13 mouse cellular contexts compared by ENCODE assay signal in genomic region chrX:136819752-136820151, GRCm38 (mm10). TPM values are rescaled to one million over a fixed set of nuclear protein-coding genes. Genes with fewer than 3 reads are reported as not detected.
DNase-seq lines count a peak whose midpoint lies in the region; ATAC-seq and TF ChIP-seq lines count a peak whose summit lies in the region.
"Had no signal": no experiment of that assay in that cellular context is flagged by ENCODE, and none has a peak within 500 bp of the region (broad histone marks: within the 10 kb centered on the region; RNA-seq: fewer than 3 reads in every experiment).

No protein-coding gene starts in this region.

- DNase-seq in frontal cortex, postnatal 14 days (ENCODE audit: low spot score in 2 of 2) = no peak
- DNase-seq in lung, adult 18-20 months = peak; percentile 2 to 12
- DNase-seq in lung, postnatal 25 days (ENCODE audit: low spot score) = no peak
- peak; percentile 6 for DNase-seq in heart, postnatal 25 days (ENCODE audit: low spot score)
- DNase-seq in left cerebral cortex, postnatal 14 days (ENCODE audit: low spot score in 2 of 2) = no peak
- no peak for DNase-seq in frontal cortex, adult 2 months (ENCODE audit: extremely low spot score in 1 of 2, low spot score in 1 of 2)

- H3K4me1 ChIP-seq in cortical plate, adult 2 months (ENCODE audit: control insufficient read depth, insufficient read depth, low read length) = no peaks in the 10 kb centered on the region

- no peak overlapping the region for H3K4me3 ChIP-seq in cortical plate, adult 2 months (ENCODE audit: insufficient read depth, low read length)

- peak; percentile 38; the same call in 1 of the 2 replicates for ATAC-seq in frontal cortex, adult (ENCODE audit: low TSS enrichment)

- intact Hi-C loops in heart, postnatal 25 days (cut with DNase I) = loop anchor here (5.0 kb wide), 3 partner anchors 57 to 197 kb away; no protein-coding TSS in a partner anchor
- intact Hi-C loops in left cerebral cortex, postnatal 14 days (cut with DNase I) = loop anchor here (5.0 to 10.0 kb wide), 2 partner anchors 57 to 195 kb away; no protein-coding TSS in a partner anchor

- no peak for TF ChIP-seq CTCF in cortical plate, adult 2 months (IDR thresholded peaks at IDR 0.05; ENCODE audit: extremely low read depth, insufficient read depth, low read length)

- H3K27ac ChIP-seq in cortical plate, adult 2 months (ENCODE audit: insufficient read depth, low read length) = 0 out of 2 replicates have a peak overlapping the region, but pooled peaks have one; percentile 13
- H3K27ac ChIP-seq: kidney, postnatal 0 days had no signal

- no peak for TF ChIP-seq POLR2A in cortical plate, adult 2 months (IDR thresholded peaks at IDR 0.05; ENCODE audit: extremely low read depth, insufficient read depth, low read length)

RNA-seq across cellular contexts. Expression of gene Plp1, which starts 2.7 kb away (rescaled TPM):
- 1,304 and 1,728 TPM in 2 replicates for polyA plus RNA-seq in cortical plate, adult 2 months (2012; rRNA removed)
- 1 to 10 TPM; 3.0 to 3.6 TPM for total RNA-seq in heart, postnatal 25 days (2021)
- 100 to 1,000 TPM; 421 to 726 TPM for total RNA-seq in left cerebral cortex, postnatal 14 days (2021)
- polyA plus RNA-seq in frontal cortex, adult 2 months (2012; rRNA removed) = 853 and 972 TPM in 2 replicates

RNA-seq across cellular contexts. Expression of gene Glra4, which starts 39.8 kb away (rescaled TPM):
- polyA plus RNA-seq in cortical plate, adult 2 months (2012; rRNA removed) = 0.08 and 0.19 TPM in 2 replicates
- not detected for total RNA-seq in heart, postnatal 25 days (2021)
- total RNA-seq in left cerebral cortex, postnatal 14 days (2021) = under 1 TPM in 1 of 2 experiments, not detected in 1; 0.27 TPM
- 1.3 and 1.7 TPM in 2 replicates for polyA plus RNA-seq in frontal cortex, adult 2 months (2012; rRNA removed)
- polyA plus RNA-seq: C2C12; kidney, postnatal 0 days; liver, embryonic 16.5 days; stomach, embryonic 14.5 days; urinary bladder, adult 2 months had no signal

RNA-seq across cellular contexts. Expression of gene Rab9b, which starts 48.8 kb away (rescaled TPM):
- polyA plus RNA-seq in cortical plate, adult 2 months (2012; rRNA removed) = 9.1 and 10.0 TPM in 2 replicates
- total RNA-seq in heart, postnatal 25 days (2021) = under 1 TPM; 0.08 to 0.20 TPM
- total RNA-seq in left cerebral cortex, postnatal 14 days (2021) = 10 to 100 TPM; 14.9 to 19.7 TPM
- 6.7 and 8.9 TPM in 2 replicates for polyA plus RNA-seq in frontal cortex, adult 2 months (2012; rRNA removed)
- polyA plus RNA-seq: C2C12; liver, embryonic 16.5 days had no signal

Comparison
In these comparisons a context has a peak if more than half of its experiments do, and no peak if none do; other contexts are left out.
1. DNase-seq: peak in lung, adult 18-20 months (2 of 2) and heart, postnatal 25 days (single experiment); none in frontal cortex, postnatal 14 days (0 of 2), lung, postnatal 25 days (single experiment), left cerebral cortex, postnatal 14 days (0 of 2) and frontal cortex, adult 2 months (0 of 2).
2. RNA of gene Plp1, which starts 2.7 kb away (total RNA-seq): 421 to 726 TPM in left cerebral cortex, postnatal 14 days; 3.0 to 3.6 TPM in heart, postnatal 25 days; every median in the first group is over 10 times any median in the second.
3. RNA of gene Rab9b, which starts 48.8 kb away (total RNA-seq): 14.9 to 19.7 TPM in left cerebral cortex, postnatal 14 days; 0.08 to 0.20 TPM in heart, postnatal 25 days; every median in the first group is over 10 times any median in the second.